Mouse (Mus musculus) erythroblast, embryonic 14.5 days (primary cell): ENCODE measurements at regions not wholly inside any gene's neighbourhood (a gene's known extent, or its start where the extent isn't known, plus 50 kb on each side); places are given as distances from the start of the nearest gene placed in this dataset.

Source experiments
- GATA1 ChIP-seq: IDR thresholded peaks from 2 replicates; pipeline ENCODE4 v1.6.1; 2012; ENCODE audit warnings: low read length, inconsistent platforms, mixed read lengths
- TAL1 ChIP-seq: IDR thresholded peaks from 3 replicates; pipeline ENCODE4 v1.6.1; 2012; ENCODE audit warnings: low read length, inconsistent platforms, mixed read lengths

DNA sequence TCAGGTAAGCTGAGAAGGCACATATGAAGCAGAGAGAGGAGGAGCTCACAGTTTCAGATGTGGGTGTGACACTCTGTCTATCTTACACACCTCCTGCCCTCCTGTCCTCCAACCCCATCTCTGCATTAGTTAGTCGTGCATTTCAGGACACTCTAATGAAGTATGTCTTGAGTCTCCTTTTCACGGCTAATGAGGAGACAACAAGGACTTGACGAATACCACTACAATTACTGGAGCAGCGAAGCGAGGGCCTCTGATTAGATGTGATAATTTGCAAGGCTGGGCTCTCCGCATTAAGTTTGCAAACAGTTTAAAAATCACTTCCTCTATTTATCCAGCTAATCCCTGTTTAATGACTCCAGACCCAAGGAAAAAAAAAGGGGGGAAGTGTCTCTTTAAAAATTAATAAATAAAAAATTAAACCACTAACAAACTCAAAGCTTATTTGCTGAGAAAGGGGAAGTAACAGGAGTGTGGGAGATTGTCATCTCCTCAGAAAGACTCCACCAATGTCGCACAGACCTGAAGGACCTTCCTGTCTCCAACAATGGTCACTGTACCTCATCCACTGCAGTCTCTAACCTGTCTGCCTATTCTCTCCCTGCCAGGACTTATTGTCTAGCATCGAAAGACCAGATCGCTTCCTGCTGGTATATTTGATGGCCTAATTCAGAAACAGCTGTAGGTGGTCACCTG, 157.5 kb upstream of the Zmiz1 start:
- TF ChIP-seq GATA1 (no peak), TAL1 (no peak)
